Mouse (Mus musculus) midbrain, postnatal 0 days (tissue): ENCODE measurements at regions not wholly inside any gene's neighbourhood (a gene's known extent, or its start where the extent isn't known, plus 50 kb on each side); places are given as distances from the start of the nearest gene placed in this dataset.

Experiments used
- ATAC-seq: fragments of 200-750 bp; cut with Nextera tagmentation; 2 replicates; pipeline ENCODE4 v1.8.0; 2017; ENCODE audit warnings: moderate number of reproducible peaks, mild to moderate bottlenecking, moderate TSS enrichment, moderate library complexity; ENCODE audit not compliant: low FRiP score
- DNase-seq: peaks from one replicate; pipeline ENCODE4 v3.0.0-alpha.2; 2015; ENCODE audit warnings: low spot score
- H3K27ac ChIP-seq: fragments of 300-500 bp; sonication (generic); 2 replicates; pipeline ENCODE4 v1.5.1; 2014; ENCODE audit warnings: low read depth, mild to moderate bottlenecking, low read length, mixed read lengths
- H3K27me3 ChIP-seq: fragments of 300-500 bp; sonication (generic); 2 replicates; pipeline ENCODE4 v1.6.1; 2014; ENCODE audit warnings: low read length, control low read depth, mixed read lengths; ENCODE audit not compliant: insufficient read depth
- H3K36me3 ChIP-seq: fragments of 300-500 bp; sonication (generic); 2 replicates; pipeline ENCODE4 v1.6.1; 2014; ENCODE audit warnings: low read length, control low read depth, mixed read lengths; ENCODE audit not compliant: insufficient read depth
- H3K4me1 ChIP-seq: fragments of 300-500 bp; sonication (generic); 2 replicates; pipeline ENCODE4 v1.6.1; 2014; ENCODE audit warnings: mild to moderate bottlenecking, control low read depth, antibody characterized with exemption, low read length, mixed read lengths; ENCODE audit not compliant: insufficient read depth
- H3K4me2 ChIP-seq: fragments of 300-500 bp; sonication (generic); 2 replicates; pipeline ENCODE4 v1.6.1; 2014; ENCODE audit warnings: low read depth, mild to moderate bottlenecking, low read length, mixed read lengths; ENCODE audit not compliant: poor library complexity, severe bottlenecking
- H3K4me3 ChIP-seq: fragments of 300-500 bp; sonication (generic); 2 replicates; pipeline ENCODE4 v1.5.1; 2014; ENCODE audit warnings: low read depth, mild to moderate bottlenecking, low read length, moderate library complexity
- H3K9ac ChIP-seq: fragments of 300-500 bp; sonication (generic); replicated peaks from 2 replicates; pipeline ENCODE4 v1.6.1; 2014; ENCODE audit warnings: mild to moderate bottlenecking, low read length, moderate library complexity, mixed read lengths; ENCODE audit not compliant: poor library complexity, severe bottlenecking
- H3K9me3 ChIP-seq: fragments of 300-500 bp; sonication (generic); 2 replicates; pipeline ENCODE4 v1.6.1; 2016; ENCODE audit warnings: low read length, control low read depth
- CTCF ChIP-seq: IDR thresholded peaks from 2 replicates; pipeline ENCODE4 v1.5.1; 2016; ENCODE audit warnings: antibody characterized with exemption, mild to moderate bottlenecking
- WGBS: fragments of 180-500 bp; shearing (Covaris S2); extraction: QIAGEN DNeasy Blood & Tissue Kit; methylation state at CpG from one replicate; pipeline ENCODE4 v1.1.7; 2014; 5-methylcytosine and 5-hydroxymethylcytosine counted together

GRCm38 (mm10) chr3:57118016-57118415 is 183.8 kb downstream of the Tm4sf1 start:
- no peak for TF ChIP-seq CTCF
- no peak for DNase-seq
- no peak for ATAC-seq
- Histone ChIP-seq H3K4me3 (no peak overlapping the region), H3K27me3 (no peaks in the 10 kb centered on the region), H3K36me3 (no peaks in the 10 kb centered on the region), H3K27ac (no peak overlapping the region), H3K4me2 (no peak overlapping the region), H3K9me3 (no peaks in the 10 kb centered on the region), H3K9ac (no peak overlapping the region), H3K4me1 (no peaks in the 10 kb centered on the region; the same call in 1 of the 2 replicates)
- WGBS, result 95% methylated on average over 1 of the region's 1 CpGs

- no peaks in the 10 kb centered on the region for H3K4me1 ChIP-seq
- ATAC-seq, result no peak
- no peak overlapping the region for H3K4me3 ChIP-seq
- H3K9ac ChIP-seq, result no peak overlapping the region
- no peaks in the 10 kb centered on the region for H3K27me3 ChIP-seq
- WGBS, result 87% methylated on average over 2 of the region's 2 CpGs
- no peaks in the 10 kb centered on the region for H3K9me3 ChIP-seq
- no peak for TF ChIP-seq CTCF
- peak; percentile 32 for DNase-seq
- H3K27ac ChIP-seq, result no peak overlapping the region
- no peak overlapping the region for H3K4me2 ChIP-seq
- H3K36me3 ChIP-seq, result no peaks in the 10 kb centered on the region
Measured at GRCm38 (mm10) chr3:57102254-57102653, 199.5 kb downstream of the Tm4sf1 start.

- WGBS, result 95% methylated on average over 1 of the region's 1 CpGs
- H3K4me3 ChIP-seq, result no peak overlapping the region
- TF ChIP-seq CTCF, result no peak
Measured at GRCm38 (mm10) chr3:57100515-57100914, 201.3 kb downstream of the Tm4sf1 start.

GRCm38 (mm10) chr3:57094936-57095335 is 206.9 kb downstream of the Tm4sf1 start:
- H3K27me3 ChIP-seq, result no peaks in the 10 kb centered on the region
- H3K4me3 ChIP-seq, result no peak overlapping the region
- no peaks in the 10 kb centered on the region for H3K4me1 ChIP-seq
- H3K9ac ChIP-seq, result no peak overlapping the region
- no peak for TF ChIP-seq CTCF
- no peak overlapping the region for H3K4me2 ChIP-seq
- no peaks in the 10 kb centered on the region for H3K36me3 ChIP-seq
- no peak overlapping the region for H3K27ac ChIP-seq
- DNase-seq (no peak), ATAC-seq (no peak)
- 70% methylated on average over 3 of the region's 3 CpGs for WGBS
- no peaks in the 10 kb centered on the region for H3K9me3 ChIP-seq

More at GRCm38 (mm10) chr3:57100515-57100914, 201.3 kb downstream of the Tm4sf1 start:
- ATAC-seq (no peak), DNase-seq (no peak)
- Histone ChIP-seq H3K27ac (no peak overlapping the region), H3K4me2 (no peak overlapping the region), H3K9ac (no peak overlapping the region), H3K27me3 (no peaks in the 10 kb centered on the region), H3K9me3 (no peaks in the 10 kb centered on the region), H3K36me3 (no peaks in the 10 kb centered on the region), H3K4me1 (no peaks in the 10 kb centered on the region)

- no peaks in the 10 kb centered on the region for H3K27me3 ChIP-seq
- no peaks in the 10 kb centered on the region for H3K9me3 ChIP-seq
- no peak overlapping the region for H3K9ac ChIP-seq
- no peaks in the 10 kb centered on the region for H3K4me1 ChIP-seq
- ATAC-seq, result no peak
- no peak for DNase-seq
- TF ChIP-seq CTCF, result no peak
- no peak overlapping the region for H3K4me2 ChIP-seq
- WGBS, result 87% methylated on average over 1 of the region's 1 CpGs
- no peak overlapping the region for H3K4me3 ChIP-seq
- H3K36me3 ChIP-seq, result no peaks in the 10 kb centered on the region
- no peak overlapping the region for H3K27ac ChIP-seq
Measured at GRCm38 (mm10) chr3:57093201-57093940, 208.4 kb downstream of the Tm4sf1 start.

GRCm38 (mm10) chr3:57074516-57074915 is 227.3 kb downstream of the Tm4sf1 start:
- no peaks in the 10 kb centered on the region for H3K4me1 ChIP-seq
- no peak overlapping the region for H3K27ac ChIP-seq
- H3K9me3 ChIP-seq, result no peaks in the 10 kb centered on the region
- no peak overlapping the region for H3K4me3 ChIP-seq
- no peak for ATAC-seq
- no peak for TF ChIP-seq CTCF
- H3K4me2 ChIP-seq, result no peak overlapping the region
- H3K27me3 ChIP-seq, result no peaks in the 10 kb centered on the region
- DNase-seq, result no peak
- 90% methylated on average over 1 of the region's 1 CpGs for WGBS
- H3K36me3 ChIP-seq, result no peaks in the 10 kb centered on the region
- no peak overlapping the region for H3K9ac ChIP-seq
